Comparison of ENCODE assay signal across 35 mouse cellular contexts in the genomic region with DNA sequence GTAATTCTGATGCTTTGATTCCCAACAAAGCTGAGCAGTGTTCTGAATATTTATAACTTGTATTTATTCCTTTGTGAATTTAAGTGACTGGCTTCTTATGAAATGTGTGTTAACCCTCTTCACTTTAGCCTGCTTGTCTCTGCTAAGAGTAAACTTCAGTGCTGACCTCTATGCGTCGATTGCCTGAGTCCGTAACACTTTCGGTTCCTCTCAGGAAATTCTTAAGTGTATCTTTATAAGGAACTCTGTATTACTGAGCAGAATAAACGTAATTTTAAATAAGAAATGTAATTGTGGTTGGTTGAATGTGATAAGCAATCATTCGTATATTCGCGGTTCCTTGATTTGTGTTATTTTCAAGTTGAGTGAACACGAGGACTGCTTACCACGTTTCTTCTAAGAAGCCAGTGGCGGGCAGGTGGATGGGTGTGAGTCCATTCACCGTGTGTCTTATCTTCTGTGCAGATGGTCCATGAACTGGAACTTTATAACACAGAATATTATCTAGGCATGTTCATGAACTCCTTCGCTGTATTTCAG. TPM values are rescaled to one million over a fixed set of nuclear protein-coding genes. Genes with fewer than 3 reads are reported as not detected.
"Had no signal": no experiment of that assay in that cellular context is flagged by ENCODE, and none has a peak within 500 bp of the region (broad histone marks: within the 10 kb centered on the region; RNA-seq: fewer than 3 reads in every experiment).

No protein-coding gene starts in this region.

- H3K27ac ChIP-seq: heart, embryonic 13.5 days; heart, embryonic 15.5 days; hindbrain, embryonic 10.5 days; hindbrain, embryonic 12.5 days; hindbrain, embryonic 13.5 days; hindbrain, embryonic 14.5 days; hindbrain, embryonic 15.5 days; hindbrain, postnatal 0 days; intestine, embryonic 15.5 days; kidney, embryonic 15.5 days; kidney, postnatal 0 days; layer of hippocampus, adult 2 months; left cerebral cortex, adult 2 months had no signal

- H3K4me3 ChIP-seq: heart, embryonic 12.5 days; heart, embryonic 13.5 days; heart, embryonic 15.5 days; hindbrain, embryonic 10.5 days; hindbrain, embryonic 12.5 days; hindbrain, embryonic 13.5 days; hindbrain, embryonic 15.5 days; intestine, embryonic 15.5 days; kidney, embryonic 15.5 days; layer of hippocampus, adult 2 months; left cerebral cortex, adult 2 months had no signal

- H3K4me1 ChIP-seq: heart, embryonic 12.5 days; heart, embryonic 13.5 days; heart, embryonic 15.5 days; hindbrain, embryonic 10.5 days; hindbrain, embryonic 12.5 days; hindbrain, embryonic 13.5 days; hindbrain, embryonic 15.5 days; intestine, embryonic 15.5 days; kidney, embryonic 15.5 days had no signal

- H3K9ac ChIP-seq: heart, embryonic 12.5 days; heart, embryonic 13.5 days; heart, embryonic 15.5 days; hindbrain, embryonic 12.5 days; hindbrain, embryonic 13.5 days; hindbrain, embryonic 14.5 days; hindbrain, embryonic 15.5 days; intestine, embryonic 15.5 days; kidney, embryonic 15.5 days had no signal

- H3K9me3 ChIP-seq: heart, embryonic 12.5 days; heart, embryonic 13.5 days; heart, embryonic 15.5 days; hindbrain, embryonic 10.5 days; hindbrain, embryonic 12.5 days; hindbrain, embryonic 13.5 days; hindbrain, embryonic 15.5 days; intestine, embryonic 15.5 days; kidney, embryonic 15.5 days had no signal

- H3K36me3 ChIP-seq: heart, embryonic 12.5 days; heart, embryonic 13.5 days; heart, embryonic 15.5 days; hindbrain, embryonic 10.5 days; hindbrain, embryonic 12.5 days; hindbrain, embryonic 13.5 days; hindbrain, embryonic 15.5 days; intestine, embryonic 15.5 days; kidney, embryonic 15.5 days had no signal

- H3K27me3 ChIP-seq: heart, embryonic 12.5 days; heart, embryonic 13.5 days; heart, embryonic 15.5 days; hindbrain, embryonic 12.5 days; hindbrain, embryonic 13.5 days; hindbrain, embryonic 15.5 days; intestine, embryonic 15.5 days; kidney, embryonic 15.5 days had no signal

- H3K4me2 ChIP-seq: heart, embryonic 12.5 days; heart, embryonic 13.5 days; heart, embryonic 15.5 days; hindbrain, embryonic 12.5 days; hindbrain, embryonic 13.5 days; hindbrain, embryonic 14.5 days; hindbrain, embryonic 15.5 days; intestine, embryonic 15.5 days; kidney, embryonic 15.5 days had no signal

- ATAC-seq: hindbrain, embryonic 16.5 days; hindbrain, postnatal 0 days; inflammation-experienced regulatory T-cells, adult 6 months; intestine, embryonic 15.5 days; intestine, embryonic 16.5 days; intestine, postnatal 0 days had no signal

- DNase-seq: heart, postnatal 10 days; heart, postnatal 14 days; heart, postnatal 36 days; heart, postnatal 4 days; kidney, adult 11 months; kidney, adult 18-20 months; kidney, adult 2 months; kidney, adult 8-10 months; kidney, adult 9 months; kidney, postnatal 10 days; kidney, postnatal 14 days; kidney, postnatal 25 days; kidney, postnatal 36 days; kidney, postnatal 4 days; layer of hippocampus, adult 9-11 months; layer of hippocampus, postnatal 36 days had no signal

RNA-seq across cellular contexts. Expression of a gene that starts 56.2 kb away (rescaled TPM):
- total RNA-seq: hematopoietic stem cell, adult 5-6 weeks had no signal
